In the genomic region with DNA sequence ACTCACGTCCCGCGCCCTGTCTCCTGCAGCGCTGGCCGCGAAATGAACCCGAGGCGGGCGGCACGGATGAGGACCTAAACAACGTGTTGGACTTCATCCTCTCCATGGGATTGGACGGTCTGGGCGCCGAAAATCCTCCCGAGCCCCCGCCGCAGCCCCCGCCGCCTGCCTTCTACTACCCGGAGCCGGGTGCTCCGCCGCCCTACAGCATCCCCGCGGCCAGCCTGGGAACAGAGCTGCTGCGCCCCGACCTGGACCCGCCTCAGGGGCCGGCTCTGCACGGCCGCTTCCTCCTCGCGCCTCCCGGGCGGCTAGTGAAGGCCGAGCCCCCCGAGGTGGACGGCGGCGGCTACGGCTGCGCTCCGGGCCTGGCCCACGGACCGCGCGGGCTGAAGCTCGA, we compare ENCODE assay signal across 8 mouse cellular contexts. TPM values are rescaled to one million over a fixed set of nuclear protein-coding genes. Genes with fewer than 3 reads are reported as not detected.
DNase-seq lines count a peak whose midpoint lies in the region; ATAC-seq and TF ChIP-seq lines count a peak whose summit lies in the region.

No protein-coding gene starts in this region.

- peak overlapping the region; percentile 81 for H3K27ac ChIP-seq in heart, embryonic 12.5 days (ENCODE audit: poor library complexity, severe bottlenecking)
- no peak overlapping the region for H3K27ac ChIP-seq in embryonic facial prominence, embryonic 12.5 days
- no peak overlapping the region for H3K27ac ChIP-seq in intestine, embryonic 14.5 days (ENCODE audit: low read depth)
- H3K27ac ChIP-seq in midbrain, embryonic 15.5 days, result no peak overlapping the region

- WGBS in heart, embryonic 12.5 days, result under 1% methylated on average over 39 of the region's 48 CpGs
- under 1% methylated on average over 48 of the region's 48 CpGs for WGBS in embryonic facial prominence, embryonic 12.5 days
- under 1% methylated on average over 35 of the region's 48 CpGs for WGBS in intestine, embryonic 14.5 days
- WGBS in midbrain, embryonic 15.5 days, result under 1% methylated on average over 31 of the region's 48 CpGs

- peak; percentile 7; the same call in 1 of the 2 replicates for ATAC-seq in heart, embryonic 12.5 days (ENCODE audit: insufficient number of reproducible peaks, low FRiP score)
- ATAC-seq in embryonic facial prominence, embryonic 12.5 days (ENCODE audit: insufficient number of reproducible peaks, insufficient read depth, low FRiP score, low TSS enrichment), result no peak; the same call in 1 of the 2 replicates
- peak; percentile 7; the same call in 1 of the 2 replicates for ATAC-seq in intestine, embryonic 14.5 days (replicated peaks; ENCODE audit: low FRiP score, low TSS enrichment, low read depth)
- ATAC-seq in midbrain, embryonic 15.5 days (replicated peaks), result peak; percentile 30

- H3K4me1 ChIP-seq in heart, embryonic 12.5 days (replicated peaks), result peaks cover 45% of the 10 kb centered on the region
- H3K4me1 ChIP-seq in E14TG2a.4 (replicated peaks; ENCODE audit: low read depth, low read length), result peaks cover 54% of the 10 kb centered on the region
- peaks cover 16% of the 10 kb centered on the region for H3K4me1 ChIP-seq in embryonic facial prominence, embryonic 12.5 days
- no peaks in the 10 kb centered on the region; the same call in 1 of the 2 replicates for H3K4me1 ChIP-seq in intestine, embryonic 14.5 days (replicated peaks; ENCODE audit: control insufficient read depth, insufficient read depth, low read length)
- H3K4me1 ChIP-seq in midbrain, embryonic 15.5 days, result peaks cover 22% of the 10 kb centered on the region

- TF ChIP-seq CTCF in E14TG2a.4 (conservative IDR thresholded peaks at IDR 0.05; ENCODE audit: low read length), result no peak

- H3K9ac ChIP-seq in heart, embryonic 12.5 days, result peak overlapping the region; percentile 86
- peak overlapping the region; percentile 40 for H3K9ac ChIP-seq in embryonic facial prominence, embryonic 12.5 days
- peak overlapping the region; percentile 48 for H3K9ac ChIP-seq in intestine, embryonic 14.5 days (ENCODE audit: low read length)
- H3K9ac ChIP-seq in midbrain, embryonic 15.5 days, result peak overlapping the region; percentile 41; the same call in 1 of the 2 replicates

- intact Hi-C loops in heart, postnatal 25 days (cut with DNase I), result no loop called here

- DNase-seq in heart, postnatal 25 days (ENCODE audit: low spot score), result no peak
- DNase-seq in intestine, embryonic 14.5 days (ENCODE audit: low spot score), result no peak
- no peak for DNase-seq in thymus, postnatal 10 days (ENCODE audit: low spot score in 2 of 2)
- DNase-seq in cerebellum, adult 11 months, result no peak

- H3K4me2 ChIP-seq in heart, embryonic 12.5 days, result peak overlapping the region; percentile 96
- H3K4me2 ChIP-seq in embryonic facial prominence, embryonic 12.5 days (replicated peaks), result peak overlapping the region; percentile 90
- H3K4me2 ChIP-seq in intestine, embryonic 14.5 days (ENCODE audit: low read length), result peak overlapping the region; percentile 92
- H3K4me2 ChIP-seq in midbrain, embryonic 15.5 days, result peak overlapping the region; percentile 81

- peak overlapping the region; percentile 69 for H3K4me3 ChIP-seq in heart, embryonic 12.5 days
- H3K4me3 ChIP-seq in E14TG2a.4 (replicated peaks; ENCODE audit: low read length), result peak overlapping the region; percentile 98
- H3K4me3 ChIP-seq in embryonic facial prominence, embryonic 12.5 days, result peak overlapping the region; percentile 55
- peak overlapping the region; percentile 53 for H3K4me3 ChIP-seq in intestine, embryonic 14.5 days (ENCODE audit: low read depth, low read length)
- H3K4me3 ChIP-seq in midbrain, embryonic 15.5 days, result peak overlapping the region; percentile 50

- peaks cover 6% of the 10 kb centered on the region for H3K27me3 ChIP-seq in heart, embryonic 12.5 days (replicated peaks)
- no peaks in the 10 kb centered on the region for H3K27me3 ChIP-seq in E14TG2a.4 (ENCODE audit: insufficient read depth, low read length)
- H3K27me3 ChIP-seq in embryonic facial prominence, embryonic 12.5 days, result peaks cover 53% of the 10 kb centered on the region
- peaks cover 37% of the 10 kb centered on the region for H3K27me3 ChIP-seq in intestine, embryonic 14.5 days (replicated peaks; ENCODE audit: control insufficient read depth, insufficient read depth, low read length)
- H3K27me3 ChIP-seq in midbrain, embryonic 15.5 days (replicated peaks), result peaks cover 41% of the 10 kb centered on the region

- H3K9me3 ChIP-seq in heart, embryonic 12.5 days (replicated peaks), result no peaks in the 10 kb centered on the region
- no peaks in the 10 kb centered on the region for H3K9me3 ChIP-seq in E14TG2a.4 (ENCODE audit: low read length)
- H3K9me3 ChIP-seq in embryonic facial prominence, embryonic 12.5 days, result no peaks in the 10 kb centered on the region
- no peaks in the 10 kb centered on the region for H3K9me3 ChIP-seq in intestine, embryonic 14.5 days (ENCODE audit: control insufficient read depth, low read length)
- H3K9me3 ChIP-seq in midbrain, embryonic 15.5 days, result no peaks in the 10 kb centered on the region

- peaks cover 14% of the 10 kb centered on the region for H3K36me3 ChIP-seq in heart, embryonic 12.5 days
- peaks cover 43% of the 10 kb centered on the region for H3K36me3 ChIP-seq in E14TG2a.4 (ENCODE audit: insufficient read depth, low read length)
- H3K36me3 ChIP-seq in embryonic facial prominence, embryonic 12.5 days, result no peaks in the 10 kb centered on the region
- H3K36me3 ChIP-seq in intestine, embryonic 14.5 days (ENCODE audit: control insufficient read depth, insufficient read depth, low read length), result no peaks in the 10 kb centered on the region
- H3K36me3 ChIP-seq in midbrain, embryonic 15.5 days (replicated peaks), result no peaks in the 10 kb centered on the region

RNA-seq across cellular contexts. Expression of a gene that starts 0.6 kb away (rescaled TPM):
- polyA plus RNA-seq in heart, embryonic 12.5 days (2016; fragmentation: Nextera tagmentation; extraction: Ambion mirVana), result 28.1 and 31.6 TPM in 2 replicates
- 10 to 100 TPM; 48.2 to 62.5 TPM for total RNA-seq in heart, postnatal 25 days (2021)
- polyA plus RNA-seq in embryonic facial prominence, embryonic 12.5 days (2016; fragmentation: Nextera tagmentation; extraction: Ambion mirVana), result 7.0 and 9.3 TPM in 2 replicates
- polyA plus RNA-seq in intestine, embryonic 14.5 days (2014; fragmentation: Nextera tagmentation; extraction: Ambion mirVana), result 5.0 and 6.9 TPM in 2 replicates
- polyA plus RNA-seq in midbrain, embryonic 15.5 days (2015; fragmentation: Nextera tagmentation; extraction: Ambion mirVana), result 4.7 and 5.4 TPM in 2 replicates

RNA-seq across cellular contexts. Expression of a gene that starts 14.3 kb away (rescaled TPM):
- 17.1 and 19.9 TPM in 2 replicates for polyA plus RNA-seq in heart, embryonic 12.5 days (2016; fragmentation: Nextera tagmentation; extraction: Ambion mirVana)
- 10 to 100 TPM in 1 of 2 experiments, 1 to 10 TPM in 1; 7.6 to 10.1 TPM for total RNA-seq in heart, postnatal 25 days (2021)
- 24.1 and 29.1 TPM in 2 replicates for polyA plus RNA-seq in embryonic facial prominence, embryonic 12.5 days (2016; fragmentation: Nextera tagmentation; extraction: Ambion mirVana)
- 30.3 and 31.1 TPM in 2 replicates for polyA plus RNA-seq in intestine, embryonic 14.5 days (2014; fragmentation: Nextera tagmentation; extraction: Ambion mirVana)
- polyA plus RNA-seq in midbrain, embryonic 15.5 days (2015; fragmentation: Nextera tagmentation; extraction: Ambion mirVana), result 9.0 and 11.9 TPM in 2 replicates
